8 mouse cellular contexts compared by ENCODE assay signal in the genomic region with DNA sequence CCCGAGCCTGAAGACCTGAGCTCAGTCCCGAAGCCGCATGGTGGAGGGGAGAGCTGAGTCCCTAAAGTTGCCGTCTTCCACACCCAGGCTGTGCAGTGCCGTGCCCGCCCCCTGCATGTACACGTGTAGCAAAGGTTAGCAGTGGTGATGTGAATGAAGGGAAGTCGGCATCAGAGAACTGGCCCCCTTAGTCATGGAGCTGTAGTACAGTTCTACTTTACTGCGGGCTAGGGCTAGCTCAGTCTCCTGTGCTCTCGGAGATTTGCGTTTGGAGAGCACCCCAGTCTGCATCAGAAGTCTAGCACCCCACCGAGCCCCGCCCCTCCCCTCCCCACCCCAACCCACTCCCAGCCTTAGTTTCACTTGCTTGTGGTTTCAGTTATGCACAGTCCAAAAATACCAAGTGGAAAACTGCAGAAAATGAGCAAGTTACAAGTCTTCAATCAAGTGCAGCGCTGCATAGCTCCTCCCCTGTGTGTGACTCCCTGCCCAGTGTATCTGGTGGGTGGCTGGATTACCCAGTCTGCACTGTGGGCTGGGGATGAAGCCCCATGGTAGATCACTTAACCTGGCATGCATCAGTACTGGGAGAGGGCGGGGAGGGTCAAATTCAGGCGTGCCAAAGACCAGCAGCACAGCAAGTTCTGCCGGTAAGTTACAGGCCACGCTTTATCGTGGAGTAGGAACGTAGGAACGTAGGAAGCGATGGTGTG. TPM values are rescaled to one million over a fixed set of nuclear protein-coding genes. Genes with fewer than 3 reads are reported as not detected.
DNase-seq lines count a peak whose midpoint lies in the region; ATAC-seq and TF ChIP-seq lines count a peak whose summit lies in the region.

No protein-coding gene starts in this region.

- peaks cover 19% of the 10 kb centered on the region for H3K4me1 ChIP-seq in forebrain, embryonic 11.5 days (replicated peaks; ENCODE audit: control insufficient read depth, insufficient read depth, low read length)
- peaks cover 31% of the 10 kb centered on the region for H3K4me1 ChIP-seq in forebrain, embryonic 15.5 days
- H3K4me1 ChIP-seq in forebrain, postnatal 0 days (ENCODE audit: insufficient read depth) = peaks cover 9% of the 10 kb centered on the region
- H3K4me1 ChIP-seq in liver, embryonic 13.5 days (replicated peaks) = peaks cover 82% of the 10 kb centered on the region
- H3K4me1 ChIP-seq in stomach, embryonic 16.5 days (ENCODE audit: control insufficient read depth, insufficient read depth, low read length) = peaks cover 63% of the 10 kb centered on the region

- DNase-seq in forebrain, embryonic 11.5 days (ENCODE audit: low spot score) = no peak
- peak; percentile 31 to 33 for DNase-seq in CD8-positive naive resting alpha-beta T cell, adult 2 months (ENCODE audit: low read depth in 2 of 2, low spot score in 2 of 2)
- no peak for DNase-seq in forebrain, postnatal 0 days
- DNase-seq in liver, embryonic 13.5 days = no peak
- DNase-seq in gastrocnemius, adult 8-10 months (ENCODE audit: low spot score in 2 of 2) = no peak
- DNase-seq in testis, postnatal 10 days (ENCODE audit: low spot score) = no peak

- TF ChIP-seq CTCF in forebrain, postnatal 0 days (IDR thresholded peaks at IDR 0.05; ENCODE audit: low read depth) = no peak

- peak overlapping the region; percentile 55 for H3K27ac ChIP-seq in forebrain, embryonic 11.5 days (ENCODE audit: low read depth, low read length)
- no peak overlapping the region for H3K27ac ChIP-seq in forebrain, embryonic 15.5 days (replicated peaks)
- H3K27ac ChIP-seq in forebrain, postnatal 0 days (ENCODE audit: low read depth, low read length) = peak overlapping the region; percentile 50; the same call in 1 of the 2 replicates
- peak overlapping the region; percentile 92 for H3K27ac ChIP-seq in liver, embryonic 13.5 days
- peak overlapping the region; percentile 100 for H3K27ac ChIP-seq in stomach, embryonic 16.5 days (ENCODE audit: low read length)

- peak overlapping the region; percentile 53; the same call in 1 of the 2 replicates for H3K4me2 ChIP-seq in forebrain, embryonic 11.5 days (ENCODE audit: low read depth, low read length, severe bottlenecking)
- H3K4me2 ChIP-seq in forebrain, embryonic 15.5 days (replicated peaks) = no peak overlapping the region
- H3K4me2 ChIP-seq in forebrain, postnatal 0 days (ENCODE audit: low read depth) = no peak overlapping the region
- H3K4me2 ChIP-seq in liver, embryonic 13.5 days = peak overlapping the region; percentile 95
- peak overlapping the region; percentile 55 for H3K4me2 ChIP-seq in stomach, embryonic 16.5 days (ENCODE audit: low read depth, low read length)

- H3K36me3 ChIP-seq in forebrain, embryonic 11.5 days (ENCODE audit: control insufficient read depth, insufficient read depth, low read length) = no peaks in the 10 kb centered on the region; the same call in 1 of the 2 replicates
- 0 out of 2 replicates have a peak, but pooled peaks cover 3% of the 10 kb centered on the region for H3K36me3 ChIP-seq in forebrain, embryonic 15.5 days
- peaks cover 6% of the 10 kb centered on the region; the same call in 1 of the 2 replicates for H3K36me3 ChIP-seq in forebrain, postnatal 0 days (ENCODE audit: insufficient read depth)
- peaks cover 10% of the 10 kb centered on the region for H3K36me3 ChIP-seq in liver, embryonic 13.5 days
- H3K36me3 ChIP-seq in stomach, embryonic 16.5 days (ENCODE audit: control insufficient read depth, insufficient read depth, low read length) = no peaks in the 10 kb centered on the region

- ATAC-seq in forebrain, embryonic 11.5 days (replicated peaks; ENCODE audit: low FRiP score) = no peak
- no peak for ATAC-seq in forebrain, embryonic 15.5 days (replicated peaks)
- no peak for ATAC-seq in forebrain, postnatal 0 days
- no peak for ATAC-seq in liver, embryonic 13.5 days (ENCODE audit: low read depth)
- no peak for ATAC-seq in stomach, embryonic 16.5 days (ENCODE audit: insufficient read depth, low FRiP score)

- 65% methylated on average over 22 of the region's 22 CpGs for WGBS in forebrain, embryonic 11.5 days
- 64% methylated on average over 22 of the region's 22 CpGs for WGBS in forebrain, embryonic 15.5 days
- WGBS in forebrain, postnatal 0 days = 66% methylated on average over 22 of the region's 22 CpGs
- 42% methylated on average over 22 of the region's 22 CpGs for WGBS in liver, embryonic 13.5 days (ENCODE audit: insufficient replicate concordance)
- 45% methylated on average over 22 of the region's 22 CpGs for WGBS in stomach, embryonic 16.5 days

- no peak overlapping the region for H3K9ac ChIP-seq in forebrain, embryonic 11.5 days (ENCODE audit: low read length)
- H3K9ac ChIP-seq in forebrain, embryonic 15.5 days (replicated peaks) = no peak overlapping the region
- H3K9ac ChIP-seq in forebrain, postnatal 0 days = no peak overlapping the region
- H3K9ac ChIP-seq in liver, embryonic 13.5 days = peak overlapping the region; percentile 75
- H3K9ac ChIP-seq in stomach, embryonic 16.5 days (ENCODE audit: low read length) = peak overlapping the region; percentile 72

- H3K4me3 ChIP-seq in forebrain, embryonic 11.5 days (ENCODE audit: low read depth, low read length) = peak overlapping the region; percentile 28; the same call in 1 of the 2 replicates
- H3K4me3 ChIP-seq in forebrain, embryonic 15.5 days = no peak overlapping the region
- H3K4me3 ChIP-seq in forebrain, postnatal 0 days (ENCODE audit: low read depth, low read length) = no peak overlapping the region
- peak overlapping the region; percentile 61 for H3K4me3 ChIP-seq in liver, embryonic 13.5 days (replicated peaks)
- peak overlapping the region; percentile 35 for H3K4me3 ChIP-seq in stomach, embryonic 16.5 days (replicated peaks; ENCODE audit: low read length)

- H3K27me3 ChIP-seq in forebrain, embryonic 11.5 days (ENCODE audit: control insufficient read depth, insufficient read depth, low read length) = no peaks in the 10 kb centered on the region
- no peaks in the 10 kb centered on the region for H3K27me3 ChIP-seq in forebrain, embryonic 15.5 days
- no peaks in the 10 kb centered on the region for H3K27me3 ChIP-seq in forebrain, postnatal 0 days (ENCODE audit: insufficient read depth, low read length)
- H3K27me3 ChIP-seq in liver, embryonic 13.5 days = no peaks in the 10 kb centered on the region
- H3K27me3 ChIP-seq in stomach, embryonic 16.5 days (ENCODE audit: control insufficient read depth, insufficient read depth, low read length) = no peaks in the 10 kb centered on the region

- H3K9me3 ChIP-seq in forebrain, embryonic 11.5 days (ENCODE audit: control insufficient read depth, low read length) = no peaks in the 10 kb centered on the region
- H3K9me3 ChIP-seq in forebrain, embryonic 15.5 days = no peaks in the 10 kb centered on the region
- H3K9me3 ChIP-seq in forebrain, postnatal 0 days (ENCODE audit: low read length) = no peaks in the 10 kb centered on the region
- H3K9me3 ChIP-seq in liver, embryonic 13.5 days (replicated peaks) = no peaks in the 10 kb centered on the region
- no peaks in the 10 kb centered on the region for H3K9me3 ChIP-seq in stomach, embryonic 16.5 days (replicated peaks; ENCODE audit: control insufficient read depth, low read length)

RNA-seq across cellular contexts. Expression of a gene that starts 22.3 kb away (rescaled TPM):
- polyA plus RNA-seq in forebrain, embryonic 11.5 days (2014; fragmentation: Nextera tagmentation; extraction: Ambion mirVana) = 12.8 and 13.1 TPM in 2 replicates
- polyA plus RNA-seq in forebrain, embryonic 15.5 days (2015; fragmentation: Nextera tagmentation; extraction: Ambion mirVana) = 15.0 and 15.1 TPM in 2 replicates
- 13.5 and 16.7 TPM in 2 replicates for total RNA-seq in forebrain, postnatal 0 days (2014; rRNA removed)
- polyA plus RNA-seq in forebrain, postnatal 0 days (2015; fragmentation: Nextera tagmentation; extraction: Ambion mirVana) = 6.4 and 7.8 TPM in 2 replicates
- 4.5 and 5.0 TPM in 2 replicates for polyA plus RNA-seq in liver, embryonic 13.5 days (2015; fragmentation: Nextera tagmentation; extraction: Ambion mirVana)
- 9.5 and 10.4 TPM in 2 replicates for polyA plus RNA-seq in stomach, embryonic 16.5 days (2015; fragmentation: Nextera tagmentation; extraction: Ambion mirVana)
- total RNA-seq in gastrocnemius, adult 8-10 months (2022) = 1 to 10 TPM; 3.7 to 5.0 (median 4.1) TPM

RNA-seq across cellular contexts. Expression of a gene that starts 40.2 kb away (rescaled TPM):
- 5.0 and 6.1 TPM in 2 replicates for polyA plus RNA-seq in forebrain, embryonic 11.5 days (2014; fragmentation: Nextera tagmentation; extraction: Ambion mirVana)
- polyA plus RNA-seq in forebrain, embryonic 15.5 days (2015; fragmentation: Nextera tagmentation; extraction: Ambion mirVana) = 3.9 TPM in 2 replicates
- 13.8 and 19.0 TPM in 2 replicates for total RNA-seq in forebrain, postnatal 0 days (2014; rRNA removed)
- polyA plus RNA-seq in forebrain, postnatal 0 days (2015; fragmentation: Nextera tagmentation; extraction: Ambion mirVana) = 3.2 and 5.0 TPM in 2 replicates
- 1.7 and 1.8 TPM in 2 replicates for polyA plus RNA-seq in liver, embryonic 13.5 days (2015; fragmentation: Nextera tagmentation; extraction: Ambion mirVana)
- polyA plus RNA-seq in stomach, embryonic 16.5 days (2015; fragmentation: Nextera tagmentation; extraction: Ambion mirVana) = 3.5 and 3.7 TPM in 2 replicates
- 10 to 100 TPM; 15.6 to 20.9 (median 17.7) TPM for total RNA-seq in gastrocnemius, adult 8-10 months (2022)

Comparison
In these comparisons a context has a peak if more than half of its experiments do, and no peak if none do; other contexts are left out.
1. H3K4me2 ChIP-seq: peak in forebrain, embryonic 11.5 days (single experiment), liver, embryonic 13.5 days (single experiment) and stomach, embryonic 16.5 days (single experiment); none in forebrain, embryonic 15.5 days (single experiment) and forebrain, postnatal 0 days (single experiment).
2. H3K4me3 ChIP-seq: peak in forebrain, embryonic 11.5 days (single experiment), liver, embryonic 13.5 days (single experiment) and stomach, embryonic 16.5 days (single experiment); none in forebrain, embryonic 15.5 days (single experiment) and forebrain, postnatal 0 days (single experiment).
3. DNase-seq: peak in CD8-positive naive resting alpha-beta T cell, adult 2 months (2 of 2); none in forebrain, embryonic 11.5 days (single experiment), forebrain, postnatal 0 days (single experiment), liver, embryonic 13.5 days (single experiment), gastrocnemius, adult 8-10 months (0 of 2) and testis, postnatal 10 days (single experiment).
4. H3K9ac ChIP-seq: peak in liver, embryonic 13.5 days (single experiment) and stomach, embryonic 16.5 days (single experiment); none in forebrain, embryonic 11.5 days (single experiment), forebrain, embryonic 15.5 days (single experiment) and forebrain, postnatal 0 days (single experiment).